ENCODE assay signal across 13 mouse cellular contexts in the genomic region with DNA sequence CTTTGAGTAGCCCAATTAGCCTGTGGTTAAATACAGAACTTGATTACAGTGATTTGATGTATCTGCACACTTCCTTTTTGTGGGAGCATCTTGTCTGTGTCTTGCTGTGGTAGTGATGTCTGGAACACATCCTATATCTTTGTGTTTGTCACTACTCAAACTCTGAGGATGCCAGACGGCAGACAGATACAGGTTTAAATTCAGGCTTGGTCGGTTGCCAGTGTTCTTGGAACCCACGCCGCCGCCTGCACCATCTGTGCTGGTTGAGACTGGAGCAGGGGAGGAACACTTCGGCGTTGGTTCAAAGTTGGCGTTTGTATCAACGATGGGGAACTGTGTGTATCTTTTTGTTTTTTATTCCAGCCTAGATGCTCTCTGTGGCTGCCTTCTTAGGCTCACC. TPM values are rescaled to one million over a fixed set of nuclear protein-coding genes. Genes with fewer than 3 reads are reported as not detected.
DNase-seq lines count a peak whose midpoint lies in the region; ATAC-seq and TF ChIP-seq lines count a peak whose summit lies in the region.
"Had no signal": no experiment of that assay in that cellular context is flagged by ENCODE, and none has a peak within 500 bp of the region (broad histone marks: within the 10 kb centered on the region; RNA-seq: fewer than 3 reads in every experiment).

No protein-coding gene starts in this region.

- H3K27ac ChIP-seq in midbrain, postnatal 0 days (ENCODE audit: low read depth, low read length), result no peak overlapping the region
- H3K27ac ChIP-seq in midbrain, embryonic 16.5 days (ENCODE audit: low read length), result no peak overlapping the region
- no peak overlapping the region for H3K27ac ChIP-seq in hindbrain, embryonic 14.5 days
- H3K27ac ChIP-seq: embryonic facial prominence, embryonic 13.5 days had no signal

- H3K4me1 ChIP-seq in midbrain, postnatal 0 days (ENCODE audit: insufficient read depth, low read length), result no peaks in the 10 kb centered on the region
- no peaks in the 10 kb centered on the region for H3K4me1 ChIP-seq in midbrain, embryonic 16.5 days (ENCODE audit: control insufficient read depth, insufficient read depth, low read length)
- H3K4me1 ChIP-seq in hindbrain, embryonic 14.5 days (replicated peaks; ENCODE audit: control insufficient read depth, insufficient read depth, low read length), result 0 out of 2 replicates have a peak, but pooled peaks cover 3% of the 10 kb centered on the region
- H3K4me1 ChIP-seq: embryonic facial prominence, embryonic 13.5 days had no signal

- no peak overlapping the region for H3K9ac ChIP-seq in midbrain, postnatal 0 days (replicated peaks; ENCODE audit: low read length, poor library complexity, severe bottlenecking)
- no peak overlapping the region for H3K9ac ChIP-seq in midbrain, embryonic 16.5 days (ENCODE audit: low read depth, low read length)
- no peak overlapping the region for H3K9ac ChIP-seq in hindbrain, embryonic 14.5 days
- H3K9ac ChIP-seq: embryonic facial prominence, embryonic 13.5 days had no signal

- peak; percentile 62 for DNase-seq in midbrain, postnatal 0 days (ENCODE audit: low spot score)
- peak; percentile 93 to 97 for DNase-seq in frontal cortex, postnatal 36 days (ENCODE audit: low spot score in 2 of 2)
- DNase-seq in left cerebral cortex, adult 9 months (ENCODE audit: low spot score in 2 of 2), result peak; percentile 68 to 96
- no peak for DNase-seq in liver
- no peak for DNase-seq in urinary bladder, adult 18-20 months (ENCODE audit: low spot score in 2 of 2)
- DNase-seq in hindbrain, embryonic 14.5 days (ENCODE audit: low spot score), result no peak
- DNase-seq: gastrocnemius, postnatal 36 days; kidney, postnatal 36 days; lung, adult 18-20 months had no signal

- no peaks in the 10 kb centered on the region for H3K27me3 ChIP-seq in midbrain, postnatal 0 days (ENCODE audit: insufficient read depth, low read length)
- H3K27me3 ChIP-seq in midbrain, embryonic 16.5 days (ENCODE audit: control insufficient read depth, insufficient read depth, low read depth, low read length), result no peaks in the 10 kb centered on the region
- no peaks in the 10 kb centered on the region for H3K27me3 ChIP-seq in hindbrain, embryonic 14.5 days (ENCODE audit: control insufficient read depth, insufficient read depth, low read length)
- H3K27me3 ChIP-seq: embryonic facial prominence, embryonic 13.5 days had no signal

- TF ChIP-seq CTCF in midbrain, postnatal 0 days (IDR thresholded peaks at IDR 0.05), result no peak

- no peak for ATAC-seq in midbrain, postnatal 0 days (ENCODE audit: low FRiP score)
- ATAC-seq in midbrain, embryonic 16.5 days, result no peak
- no peak for ATAC-seq in monocyte, adult 5-6 weeks (replicated peaks; ENCODE audit: insufficient number of reproducible peaks, low FRiP score, low TSS enrichment, poor library complexity, severe bottlenecking)
- no peak for ATAC-seq in hindbrain, embryonic 14.5 days (ENCODE audit: low FRiP score)

- H3K36me3 ChIP-seq in midbrain, postnatal 0 days (ENCODE audit: insufficient read depth, low read length), result peaks cover 10% of the 10 kb centered on the region
- 0 out of 2 replicates have a peak, but pooled peaks cover 6% of the 10 kb centered on the region for H3K36me3 ChIP-seq in midbrain, embryonic 16.5 days (ENCODE audit: control insufficient read depth, insufficient read depth, low read length)
- no peaks in the 10 kb centered on the region; the same call in 1 of the 2 replicates for H3K36me3 ChIP-seq in hindbrain, embryonic 14.5 days (replicated peaks; ENCODE audit: control insufficient read depth, insufficient read depth)

- H3K9me3 ChIP-seq in midbrain, postnatal 0 days (ENCODE audit: low read length), result peaks cover 4% of the 10 kb centered on the region; the same call in 1 of the 2 replicates
- no peaks in the 10 kb centered on the region for H3K9me3 ChIP-seq in midbrain, embryonic 16.5 days (replicated peaks; ENCODE audit: control insufficient read depth, low read length, poor library complexity, severe bottlenecking)
- H3K9me3 ChIP-seq in hindbrain, embryonic 14.5 days (ENCODE audit: control insufficient read depth, low read length), result no peaks in the 10 kb centered on the region
- H3K9me3 ChIP-seq: embryonic facial prominence, embryonic 13.5 days had no signal

- no peak overlapping the region for H3K4me2 ChIP-seq in midbrain, postnatal 0 days (ENCODE audit: low read depth, low read length, poor library complexity, severe bottlenecking)
- H3K4me2 ChIP-seq in midbrain, embryonic 16.5 days (ENCODE audit: low read length), result no peak overlapping the region
- H3K4me2 ChIP-seq in hindbrain, embryonic 14.5 days (replicated peaks), result no peak overlapping the region
- H3K4me2 ChIP-seq: embryonic facial prominence, embryonic 13.5 days; midbrain, embryonic 11.5 days had no signal

- no peak overlapping the region for H3K4me3 ChIP-seq in midbrain, postnatal 0 days (ENCODE audit: low read depth, low read length)
- no peak overlapping the region for H3K4me3 ChIP-seq in midbrain, embryonic 16.5 days (ENCODE audit: low read depth, low read length)
- H3K4me3 ChIP-seq in hindbrain, embryonic 14.5 days (replicated peaks; ENCODE audit: low read length), result no peak overlapping the region
- H3K4me3 ChIP-seq: embryonic facial prominence, embryonic 13.5 days had no signal

- WGBS in midbrain, postnatal 0 days, result 88% methylated on average over 9 of the region's 9 CpGs
- 85% methylated on average over 9 of the region's 9 CpGs for WGBS in midbrain, embryonic 16.5 days
- WGBS in hindbrain, embryonic 14.5 days, result 88% methylated on average over 9 of the region's 9 CpGs

RNA-seq across cellular contexts. Expression of a gene that starts 31.0 kb away (rescaled TPM):
- total RNA-seq in midbrain, postnatal 0 days (2014; rRNA removed), result 22.4 and 24.6 TPM in 2 replicates
- 10.9 and 11.2 TPM in 2 replicates for polyA plus RNA-seq in midbrain, postnatal 0 days (2015; fragmentation: Nextera tagmentation; extraction: Ambion mirVana)
- 14.0 and 16.2 TPM in 2 replicates for polyA plus RNA-seq in midbrain, embryonic 16.5 days (2015; fragmentation: Nextera tagmentation; extraction: Ambion mirVana)
- total RNA-seq in monocyte, adult 5-6 weeks (2017), result 4.2 to 14.4 TPM (median 7.1 TPM) in 3 replicates
- polyA plus RNA-seq in hindbrain, embryonic 14.5 days (2014; fragmentation: Nextera tagmentation; extraction: Ambion mirVana), result 16.1 and 18.7 TPM in 2 replicates

Comparison
In these comparisons a context has a peak if more than half of its experiments do, and no peak if none do; other contexts are left out.
1. DNase-seq: peak in midbrain, postnatal 0 days (single experiment), frontal cortex, postnatal 36 days (2 of 2) and left cerebral cortex, adult 9 months (2 of 2); none in liver (single experiment), urinary bladder, adult 18-20 months (0 of 2) and hindbrain, embryonic 14.5 days (single experiment).